Mouse (Mus musculus) lung, postnatal 36 days (tissue): ENCODE measurements at regions not wholly inside any gene's neighbourhood (a gene's known extent, or its start where the extent isn't known, plus 50 kb on each side); places are given as distances from the start of the nearest gene placed in this dataset.

Source experiments
- DNase-seq: peaks from one replicate; pipeline ENCODE4 v3.0.0; 2022; ENCODE audit warnings: mixed read lengths

DNA sequence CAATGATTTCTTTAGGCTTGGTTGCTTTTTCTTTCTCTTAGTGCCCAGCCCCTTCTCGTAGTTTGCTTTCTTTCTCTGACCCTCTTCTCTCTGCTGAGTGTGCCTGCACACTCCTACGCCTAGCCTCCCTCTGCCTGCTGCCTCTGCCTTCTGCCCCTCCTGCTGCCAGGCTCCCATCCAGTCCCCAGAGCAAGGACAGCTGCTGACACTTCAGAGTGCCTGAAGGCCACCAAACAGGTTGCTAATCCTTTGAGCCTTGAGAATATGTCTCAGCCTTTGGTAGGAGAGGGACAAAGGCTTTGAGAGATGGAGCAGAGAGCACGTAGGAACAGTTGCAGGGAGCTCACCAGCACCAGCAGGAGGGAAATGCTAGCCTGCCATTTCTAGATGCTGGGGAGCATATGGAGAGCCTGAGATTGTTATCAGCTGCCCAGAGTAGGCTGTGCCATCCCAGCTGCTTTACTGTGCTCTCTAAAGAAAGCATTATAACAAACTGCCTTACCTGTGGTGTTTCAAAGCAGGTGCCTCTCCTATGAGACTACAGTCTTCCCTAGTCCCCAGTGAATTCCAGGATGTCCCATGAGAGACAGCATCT lies 103.0 kb upstream of the Arrdc4 start:
- no peak for DNase-seq

DNA sequence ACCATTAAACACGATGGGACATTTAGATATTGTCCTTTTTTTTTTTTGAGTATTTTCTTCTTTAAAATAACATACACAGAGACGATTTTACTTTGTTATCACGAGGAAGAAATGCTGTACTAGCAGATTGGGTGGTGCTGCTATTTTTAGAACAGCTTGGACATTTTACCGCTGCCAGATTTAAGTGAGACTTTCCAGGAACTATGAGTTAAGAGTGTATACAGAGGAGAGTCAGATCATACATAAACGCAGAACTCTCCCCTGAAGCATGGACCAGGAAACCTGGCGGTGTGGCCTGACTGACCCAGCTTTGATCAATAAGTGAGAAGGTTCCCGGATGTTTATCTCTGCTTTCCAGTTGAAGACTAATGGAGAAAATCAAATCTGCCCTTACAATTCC lies 95.6 kb upstream of the Arrdc4 start:
- no peak for DNase-seq

DNA sequence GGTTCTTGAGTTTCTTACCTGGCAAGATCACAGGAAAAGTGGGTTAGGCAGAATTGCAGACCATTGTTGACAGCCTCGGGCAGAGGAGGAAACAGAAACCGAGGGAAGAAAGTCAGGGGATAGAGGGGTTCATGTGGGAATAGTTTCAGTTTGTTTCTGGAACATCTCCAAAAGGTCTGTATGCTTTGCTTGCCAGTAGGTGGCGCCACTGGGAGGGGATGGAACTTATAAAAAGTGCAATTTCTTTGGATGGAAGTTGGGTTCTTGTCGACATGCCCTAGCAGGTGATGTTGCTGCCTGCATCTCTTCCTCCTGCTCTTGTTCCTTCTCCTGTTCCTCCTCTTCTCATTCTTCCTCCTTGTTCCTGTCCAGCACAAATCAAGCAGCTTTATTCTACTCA lies 94.3 kb upstream of the Arrdc4 start:
- peak; percentile 6 for DNase-seq

DNA sequence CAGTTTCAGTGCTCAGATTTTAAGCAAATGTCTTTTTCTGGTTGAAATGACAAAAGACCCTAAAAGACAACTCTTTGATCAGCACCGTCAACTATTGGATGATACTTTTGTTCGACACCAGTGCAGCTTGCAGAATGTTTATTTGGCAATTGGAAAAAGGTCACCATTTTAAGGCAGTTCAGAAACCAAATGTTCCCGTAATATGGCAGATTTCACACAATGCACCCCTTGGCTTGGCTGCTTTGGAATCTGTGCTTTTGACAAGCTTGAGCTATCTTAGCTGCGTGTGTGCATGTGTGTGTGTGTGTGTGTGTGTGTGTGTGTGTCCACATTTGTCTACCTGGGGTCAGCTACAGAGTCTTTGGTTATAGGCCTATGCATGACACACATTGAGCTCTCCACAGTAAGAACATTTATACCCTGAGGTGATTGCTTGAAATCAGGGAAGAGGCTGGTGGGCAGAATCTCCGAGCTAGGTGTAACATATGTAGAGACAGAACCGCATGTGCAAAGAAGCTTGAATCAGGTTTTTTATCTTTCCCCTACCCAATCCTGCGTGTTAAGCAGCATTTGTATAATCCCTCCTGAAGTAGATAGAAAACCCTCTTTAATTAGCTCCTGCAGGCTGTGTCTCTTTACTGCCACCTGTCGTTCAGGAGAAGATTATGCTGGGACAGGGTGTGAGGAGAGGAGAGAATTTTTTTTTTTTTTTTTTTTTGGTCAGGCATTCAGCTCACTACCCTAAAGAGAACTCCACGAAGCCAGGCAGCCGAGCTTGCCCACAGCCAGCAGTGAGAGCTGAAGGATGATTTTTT lies 85.1 kb upstream of the Arrdc4 start:
- peak; percentile 34 for DNase-seq

DNA sequence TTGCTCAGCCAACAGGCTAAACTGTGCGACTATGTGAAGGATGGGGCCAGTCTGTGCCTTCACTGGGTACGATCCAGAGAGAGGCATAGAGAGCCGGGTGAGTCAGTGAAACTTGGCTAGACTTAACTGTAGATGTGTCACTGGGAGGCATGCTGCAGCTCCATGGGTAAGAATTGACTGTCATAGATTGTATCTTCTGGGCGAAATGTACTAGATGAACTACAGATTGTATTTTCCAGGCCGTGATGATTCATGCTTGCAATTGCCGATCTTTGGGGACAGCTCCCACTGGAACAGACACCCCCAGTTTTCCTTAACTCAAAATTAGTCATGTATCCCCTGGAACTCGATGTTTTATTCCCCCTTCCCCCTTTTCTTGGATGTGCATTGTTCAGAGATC lies 84.5 kb upstream of the Arrdc4 start:
- no peak for DNase-seq

DNA sequence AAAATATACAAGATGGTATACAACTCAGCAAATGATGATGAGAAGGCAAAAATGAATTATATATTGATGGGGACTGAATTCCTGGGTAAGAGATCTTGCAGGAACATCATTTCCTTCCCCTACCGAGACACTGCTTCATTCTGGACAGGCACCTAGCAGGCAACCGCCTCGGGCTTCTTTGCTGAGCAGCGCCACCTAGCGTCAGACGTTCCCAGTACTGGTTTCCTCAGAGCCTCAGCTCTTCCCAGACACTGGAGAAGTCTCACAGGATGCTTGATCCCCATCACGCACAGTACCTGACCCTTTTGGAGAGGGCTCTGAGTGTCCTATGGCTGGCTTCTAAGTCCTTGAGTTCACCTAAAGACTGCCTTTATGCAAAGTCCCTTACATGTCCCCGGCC lies 80.8 kb upstream of the Arrdc4 start:
- peak; percentile 88 for DNase-seq

DNA sequence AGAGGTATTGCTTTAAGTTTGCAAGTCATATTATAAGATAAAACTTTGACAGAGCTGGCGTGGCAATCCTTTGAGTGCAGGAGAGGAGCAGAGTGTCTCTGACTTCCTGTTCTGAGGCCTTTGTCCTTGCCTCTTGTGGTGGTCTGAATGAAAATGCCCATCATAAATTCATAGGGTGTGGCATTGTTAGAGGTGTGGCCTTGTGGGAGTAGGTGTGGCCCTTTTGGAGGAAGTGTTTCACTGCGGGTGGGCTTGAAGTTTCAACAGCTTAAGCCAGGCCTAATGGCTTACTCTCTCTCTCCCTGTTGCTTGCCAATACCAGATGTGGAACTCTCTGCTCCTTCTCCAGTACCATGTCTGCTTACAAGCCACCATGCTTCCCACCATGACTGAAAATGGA lies 75.4 kb upstream of the Arrdc4 start:
- DNase-seq, result no peak

DNA sequence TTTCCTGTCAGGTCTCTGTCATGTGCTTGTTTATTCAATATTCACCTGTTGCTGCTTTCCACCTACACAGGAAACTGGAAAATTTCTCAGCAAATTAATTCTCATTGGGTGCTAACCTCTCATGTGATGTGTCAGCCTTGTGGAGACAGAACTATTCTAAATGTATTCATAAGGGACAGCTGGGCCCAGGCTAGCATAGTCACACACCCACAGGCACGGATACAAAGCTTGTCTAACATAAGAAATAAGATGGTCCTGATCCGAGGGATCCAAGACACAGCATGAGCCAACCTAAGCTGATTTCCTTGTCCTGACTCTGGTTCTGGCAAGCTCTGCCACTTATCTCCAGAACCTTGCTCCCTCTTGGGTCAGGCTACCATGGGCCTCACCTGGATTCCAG lies 74.6 kb upstream of the Arrdc4 start:
- DNase-seq, result no peak

DNA sequence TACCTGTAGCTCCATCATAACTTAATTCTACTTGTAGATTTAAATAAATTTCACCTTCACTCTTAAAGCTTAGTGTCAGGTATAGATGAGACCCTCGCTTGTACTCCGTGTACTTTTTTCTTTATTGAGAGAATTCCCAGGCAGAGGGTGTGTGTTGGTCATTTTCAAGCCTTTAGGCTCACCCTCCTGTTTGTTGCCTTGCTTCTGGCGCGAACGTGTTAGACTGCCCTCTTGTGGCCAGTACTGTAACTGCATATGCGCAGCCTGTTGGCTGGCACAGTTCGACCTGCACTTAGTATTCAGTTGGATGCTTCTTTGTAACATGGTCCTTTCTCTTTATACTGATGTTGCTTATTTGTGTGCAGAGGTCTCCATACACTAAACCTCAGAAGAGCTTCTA lies 74.1 kb upstream of the Arrdc4 start:
- DNase-seq, result peak; percentile 69

DNA sequence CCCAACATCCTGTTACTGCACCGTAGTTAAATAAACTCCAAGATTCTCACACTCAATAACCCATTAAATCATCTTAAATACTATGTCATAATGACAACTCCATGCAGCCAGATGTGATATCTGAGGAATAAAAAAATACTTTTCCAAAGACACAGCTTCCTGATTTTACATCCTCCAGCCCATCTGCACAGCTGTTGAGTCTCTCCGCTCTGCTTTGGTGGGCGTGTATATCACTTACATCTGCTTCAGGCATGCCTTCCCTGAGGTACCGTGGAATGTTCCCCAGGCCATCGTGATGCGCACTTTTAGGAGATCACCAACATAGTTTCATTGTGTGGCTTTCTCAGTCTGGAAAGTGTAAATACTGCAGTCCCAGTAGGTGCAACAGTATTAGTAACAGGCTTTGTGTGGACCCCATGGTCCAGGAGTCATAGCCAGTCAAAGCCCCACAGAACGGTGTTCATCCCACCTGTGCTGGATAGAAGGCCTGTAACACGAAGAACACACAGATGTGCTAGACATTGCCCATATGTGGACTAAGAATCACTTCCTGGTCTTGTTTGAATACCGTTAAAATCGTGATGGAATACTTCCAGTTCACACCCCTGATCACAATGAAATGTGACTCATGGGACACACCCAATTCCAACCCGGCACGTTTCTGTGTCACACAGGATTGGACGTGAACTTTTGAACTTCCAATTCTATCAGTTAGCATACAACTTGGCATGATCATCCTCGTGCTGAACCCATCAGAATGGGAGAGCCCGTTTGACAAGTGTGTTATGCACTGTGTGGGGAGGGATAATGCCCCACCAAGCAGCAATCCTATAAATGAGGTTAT lies 66.0 kb upstream of the Arrdc4 start:
- DNase-seq, result no peak

DNA sequence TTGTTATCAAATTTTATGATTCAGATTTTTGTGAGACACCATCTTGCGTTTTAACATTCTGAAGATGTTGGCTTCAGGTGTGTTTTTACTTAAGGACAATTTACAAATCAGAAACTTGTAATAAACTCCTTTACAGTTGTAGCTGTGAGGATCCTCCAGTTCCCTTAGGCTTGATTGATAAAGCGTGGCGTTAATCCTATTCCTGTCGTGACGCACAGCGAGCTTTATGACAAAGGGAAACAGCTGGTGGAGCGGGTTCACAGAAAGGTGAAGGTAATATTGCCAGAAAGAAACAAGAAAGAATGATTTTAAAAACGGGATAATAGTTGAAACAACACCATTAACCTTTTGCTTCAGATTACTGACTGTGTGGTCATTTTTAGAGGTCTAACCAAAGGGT lies 60.7 kb upstream of the Arrdc4 start:
- DNase-seq, result no peak
